Mouse (Mus musculus): ENCODE results near the gene Cd200r2. TPM values are rescaled to one million over a fixed set of nuclear protein-coding genes. Genes with fewer than 3 reads are reported as not detected.

Cd200r2 gene
- polyA plus RNA-seq (2015; fragmentation: Illumina TruSeq; extraction: RNeasy Lipid Tissue Mini Kit (QIAGEN cat#74804); ENCODE audit: insufficient read depth, low read depth, low replicate concordance), result not detected

DNA sequence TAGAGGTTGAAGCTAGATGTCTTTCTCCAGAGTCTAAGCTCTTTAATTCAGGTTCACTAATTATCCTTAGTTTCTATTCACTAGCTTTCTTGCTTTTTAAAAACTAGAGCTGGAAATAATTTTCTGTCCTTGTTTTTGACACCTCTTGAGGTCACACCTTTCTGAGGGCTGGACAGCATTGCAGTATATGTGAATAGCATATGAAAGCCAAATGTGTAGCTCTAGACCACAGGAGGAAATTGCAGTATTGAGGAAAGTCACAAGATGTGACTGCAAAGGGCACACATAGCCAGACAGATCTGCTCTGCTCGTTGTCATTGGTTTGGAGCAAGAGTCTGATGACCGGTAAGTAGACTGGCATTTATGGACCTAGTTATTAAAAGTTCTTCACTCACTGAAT is at the start of gene Cd200r2:
TSS of gene Cd200r2 (plus strand) at position 301 of the 400 bp plus-strand sequence.

GRCm38 (mm10) chr16:44943468-44943867 is 76.6 kb downstream of the Cd200r2 start, which contains the start of gene Cd200r3:
Cd200r3 (plus strand) TSS chr16:44943678.

Other genes starting within 250 kb of the Cd200r2 start
- 1.7 TPM for gene Nepro, start 142.8 kb upstream of the Cd200r2 start, polyA plus RNA-seq (2015; fragmentation: Illumina TruSeq; extraction: RNeasy Lipid Tissue Mini Kit (QIAGEN cat#74804); ENCODE audit: insufficient read depth, low read depth, low replicate concordance)
- gene Gtpbp8, start 120.7 kb upstream of the Cd200r2 start, polyA plus RNA-seq (2015; fragmentation: Illumina TruSeq; extraction: RNeasy Lipid Tissue Mini Kit (QIAGEN cat#74804); ENCODE audit: insufficient read depth, low read depth, low replicate concordance), result 4.7 TPM
- gene Cd200r1, start 101.4 kb upstream of the Cd200r2 start, polyA plus RNA-seq (2015; fragmentation: Illumina TruSeq; extraction: RNeasy Lipid Tissue Mini Kit (QIAGEN cat#74804); ENCODE audit: insufficient read depth, low read depth, low replicate concordance), result not detected
- gene Cd200r4, start 55.4 kb upstream of the Cd200r2 start, polyA plus RNA-seq (2015; fragmentation: Illumina TruSeq; extraction: RNeasy Lipid Tissue Mini Kit (QIAGEN cat#74804); ENCODE audit: insufficient read depth, low read depth, low replicate concordance), result not detected
- gene Cd200r3, start 76.6 kb downstream of the Cd200r2 start, polyA plus RNA-seq (2015; fragmentation: Illumina TruSeq; extraction: RNeasy Lipid Tissue Mini Kit (QIAGEN cat#74804); ENCODE audit: insufficient read depth, low read depth, low replicate concordance), result not detected
- gene Ccdc80, start 226.3 kb downstream of the Cd200r2 start, polyA plus RNA-seq (2015; fragmentation: Illumina TruSeq; extraction: RNeasy Lipid Tissue Mini Kit (QIAGEN cat#74804); ENCODE audit: insufficient read depth, low read depth, low replicate concordance), result 11.6 TPM

Data from pancreas, adult 10 weeks (tissue).